Mouse (Mus musculus): Measurements from ENCODE around the gene Kctd14. TPM values are rescaled to one million over a fixed set of nuclear protein-coding genes. Genes with fewer than 3 reads are reported as not detected.
"Not testable (repeated sequence)": the region's sequence is repeated elsewhere in the genome, so short reads cannot be mapped to it uniquely, and the experiment has no call there.

Kctd14 gene
- polyA plus RNA-seq (2015; fragmentation: Nextera tagmentation; extraction: Ambion mirVana): 10.6 and 10.7 TPM in 2 replicates

DNA sequence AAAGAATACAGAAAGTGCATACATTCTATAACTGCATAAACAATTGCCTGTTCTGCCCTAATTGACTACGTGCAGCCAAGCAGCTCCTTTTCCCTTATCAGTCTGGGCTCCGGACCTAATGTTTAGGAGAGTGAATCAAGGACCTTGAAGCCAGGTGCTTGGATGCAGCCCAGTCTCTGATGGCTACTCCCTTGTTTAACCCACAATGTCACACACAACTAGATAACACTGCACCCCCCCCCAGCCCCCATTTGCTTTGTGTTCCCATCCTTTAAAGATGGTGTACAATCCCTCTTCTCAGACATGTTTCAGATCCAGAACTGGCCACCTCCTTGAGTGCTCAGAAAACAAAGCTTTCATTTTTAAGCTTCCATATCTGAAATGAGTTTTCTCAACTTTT lies at the start of gene Kctd14:
Kctd14 (plus strand) TSS at position 301 of the 400 bp plus-strand sequence.
- H3K27ac ChIP-seq: peak within 1 kb of the TSS; percentile 99

DNA sequence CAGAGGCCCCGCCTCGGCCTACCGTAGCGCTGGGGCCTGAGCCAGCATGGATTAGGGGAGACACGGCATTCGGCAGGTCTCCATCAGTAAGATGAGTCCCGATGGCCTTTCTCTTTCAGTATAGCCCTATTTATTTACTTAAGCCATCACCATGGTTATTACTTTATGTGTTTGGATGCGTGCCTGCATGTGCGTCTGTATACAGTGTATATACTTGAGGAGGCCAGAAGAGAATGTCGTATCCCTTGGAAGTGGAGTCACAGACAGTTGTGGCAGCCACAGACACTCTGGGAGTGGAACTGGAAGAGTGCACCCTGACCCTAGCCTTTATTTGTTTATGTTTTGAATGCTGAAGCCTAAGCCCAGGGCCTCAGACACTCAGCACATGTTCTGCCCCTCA lies 44.0 kb upstream of the Kctd14 start:
- DNase-seq: no peak
- H3K9me3 ChIP-seq (replicated peaks): 0 out of 2 replicates have a peak, but pooled peaks cover 4% of the 10 kb centered on the region
- H3K4me2 ChIP-seq: no peak overlapping the region
- H3K9ac ChIP-seq: no peak overlapping the region
- no peak overlapping the region for H3K27ac ChIP-seq
- peaks cover 62% of the 10 kb centered on the region for H3K36me3 ChIP-seq
- H3K4me1 ChIP-seq (replicated peaks): 0 out of 2 replicates have a peak, but pooled peaks cover 8% of the 10 kb centered on the region
- 89% methylated on average over 10 of the region's 10 CpGs for WGBS (ENCODE audit: insufficient replicate concordance)
- no peak for ATAC-seq (ENCODE audit: low read depth)
- H3K4me3 ChIP-seq (replicated peaks): no peak overlapping the region
- H3K27me3 ChIP-seq: no peaks in the 10 kb centered on the region

More for the DNA sequence above, at the start of gene Kctd14:
- H3K4me2 ChIP-seq: peak within 1 kb of the TSS; percentile 95
- WGBS (ENCODE audit: insufficient replicate concordance): 32% methylated on average over 2 of the region's 2 CpGs
- not testable (repeated sequence) for ATAC-seq (ENCODE audit: low read depth); DNase-seq; H3K27me3 ChIP-seq; H3K9me3 ChIP-seq (replicated peaks); H3K4me3 ChIP-seq (replicated peaks); H3K36me3 ChIP-seq
- peaks cover 42% of the 10 kb centered on the region for H3K4me1 ChIP-seq (replicated peaks)
- peak within 1 kb of the TSS; percentile 87; the same call in 1 of the 2 replicates for H3K9ac ChIP-seq

DNA sequence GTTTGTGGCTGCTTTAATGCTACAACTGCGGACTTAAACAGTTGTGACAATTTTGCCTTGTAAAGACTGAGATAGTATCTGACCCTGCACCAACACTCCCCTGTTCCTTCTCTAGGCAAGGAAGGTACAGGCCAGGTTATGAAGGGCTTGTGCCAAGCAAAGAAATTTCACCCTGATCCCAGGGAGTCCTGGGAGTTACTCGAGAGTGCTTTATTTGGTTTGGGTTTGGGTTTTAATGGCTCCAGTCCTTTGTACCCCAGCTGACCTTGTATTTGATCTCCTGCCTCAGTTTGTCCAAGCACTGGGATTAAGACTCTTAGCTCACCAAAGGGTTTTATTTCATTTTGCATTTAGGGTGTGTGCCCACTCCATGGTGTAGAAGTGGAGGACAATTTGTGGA lies 40.0 kb upstream of the Kctd14 start:
- H3K9me3 ChIP-seq (replicated peaks): no peaks in the 10 kb centered on the region
- 80% methylated on average over 2 of the region's 2 CpGs for WGBS (ENCODE audit: insufficient replicate concordance)
- no peak overlapping the region for H3K4me2 ChIP-seq
- H3K4me3 ChIP-seq (replicated peaks): no peak overlapping the region
- ATAC-seq (ENCODE audit: low read depth) (no peak), DNase-seq (no peak)
- H3K4me1 ChIP-seq (replicated peaks): peaks cover 2% of the 10 kb centered on the region; the same call in 1 of the 2 replicates
- no peak overlapping the region for H3K27ac ChIP-seq
- H3K36me3 ChIP-seq: peaks cover 51% of the 10 kb centered on the region
- H3K9ac ChIP-seq: no peak overlapping the region
- no peaks in the 10 kb centered on the region for H3K27me3 ChIP-seq

DNA sequence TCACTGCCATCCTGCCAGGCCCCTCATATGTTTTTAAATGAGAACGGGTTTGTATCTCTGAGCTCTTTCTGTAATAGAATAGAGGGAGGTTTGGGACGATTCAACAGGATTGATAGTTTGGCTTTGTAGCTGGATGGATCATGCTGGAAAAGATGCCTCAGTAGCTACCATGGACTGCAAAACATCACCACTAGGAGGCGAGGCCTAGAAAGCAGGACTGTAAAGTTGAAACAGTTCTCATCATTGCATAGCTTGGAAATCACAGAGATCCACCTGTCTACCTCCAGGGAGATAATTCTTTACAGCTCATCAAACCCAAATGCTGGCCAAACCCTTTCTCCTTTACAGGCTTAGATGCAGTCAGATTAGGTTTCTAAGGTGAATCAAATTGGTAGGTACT lies 39.5 kb upstream of the Kctd14 start:
- Histone ChIP-seq H3K4me2 (no peak overlapping the region), H3K27ac (no peak overlapping the region), H3K36me3 (peaks cover 48% of the 10 kb centered on the region), H3K27me3 (no peaks in the 10 kb centered on the region), H3K4me3 (replicated peaks) (no peak overlapping the region), H3K4me1 (replicated peaks) (peaks cover 2% of the 10 kb centered on the region; the same call in 1 of the 2 replicates), H3K9ac (no peak overlapping the region), H3K9me3 (replicated peaks) (no peaks in the 10 kb centered on the region)
- ATAC-seq (ENCODE audit: low read depth) (no peak), DNase-seq (no peak)
- 70% methylated on average over 3 of the region's 3 CpGs for WGBS (ENCODE audit: insufficient replicate concordance)

DNA sequence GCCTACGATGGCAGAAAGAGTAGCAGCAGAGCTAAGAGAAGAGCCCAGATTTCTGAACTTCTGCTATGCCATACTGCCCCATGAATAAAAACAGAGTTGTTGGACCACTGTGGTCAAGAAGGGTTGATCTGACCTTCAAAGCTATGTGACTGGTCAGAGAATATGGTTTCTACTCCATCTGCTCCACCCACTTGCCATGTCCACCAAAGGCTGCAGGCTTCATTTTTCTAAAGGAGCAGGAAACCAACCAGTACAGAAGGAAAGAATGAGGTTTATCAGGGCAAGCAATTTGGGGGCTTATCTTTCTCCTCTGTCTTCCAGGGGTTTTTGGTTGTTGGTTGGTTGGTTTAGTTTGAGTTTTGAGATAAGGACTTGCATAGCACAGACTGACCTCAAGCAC lies 37.1 kb upstream of the Kctd14 start:
- H3K4me3 ChIP-seq (replicated peaks): no peak overlapping the region
- peaks cover 2% of the 10 kb centered on the region; the same call in 1 of the 2 replicates for H3K4me1 ChIP-seq (replicated peaks)
- peaks cover 26% of the 10 kb centered on the region for H3K36me3 ChIP-seq
- H3K27ac ChIP-seq: no peak overlapping the region
- no peaks in the 10 kb centered on the region for H3K9me3 ChIP-seq (replicated peaks)
- WGBS (ENCODE audit: insufficient replicate concordance): 59% methylated on average over 1 of the region's 1 CpGs
- ATAC-seq (ENCODE audit: low read depth) (no peak), DNase-seq (no peak)
- H3K27me3 ChIP-seq: no peaks in the 10 kb centered on the region
- no peak overlapping the region for H3K4me2 ChIP-seq
- no peak overlapping the region for H3K9ac ChIP-seq

DNA sequence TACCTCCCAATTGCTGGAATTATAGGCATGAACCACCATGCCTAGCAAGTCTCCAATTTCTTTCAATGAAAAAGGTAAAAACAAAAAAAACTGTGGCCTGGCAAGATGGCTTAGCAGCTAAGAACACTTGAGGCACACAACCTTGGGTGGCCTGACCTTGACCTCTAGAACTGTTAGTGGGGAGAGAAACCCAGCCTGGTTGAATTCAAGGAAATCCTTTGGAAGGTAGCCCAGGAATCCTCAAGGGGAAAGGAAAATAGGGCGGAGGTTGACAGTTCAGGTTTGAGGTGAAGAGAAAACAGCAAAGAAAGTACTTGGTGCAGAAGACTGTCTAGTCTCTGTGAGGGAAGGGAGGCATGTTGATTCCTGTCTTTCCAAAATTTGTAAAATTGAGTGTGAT lies 36.7 kb upstream of the Kctd14 start:
- no peak for DNase-seq
- no peak overlapping the region for H3K4me2 ChIP-seq
- no peaks in the 10 kb centered on the region for H3K9me3 ChIP-seq (replicated peaks)

DNA sequence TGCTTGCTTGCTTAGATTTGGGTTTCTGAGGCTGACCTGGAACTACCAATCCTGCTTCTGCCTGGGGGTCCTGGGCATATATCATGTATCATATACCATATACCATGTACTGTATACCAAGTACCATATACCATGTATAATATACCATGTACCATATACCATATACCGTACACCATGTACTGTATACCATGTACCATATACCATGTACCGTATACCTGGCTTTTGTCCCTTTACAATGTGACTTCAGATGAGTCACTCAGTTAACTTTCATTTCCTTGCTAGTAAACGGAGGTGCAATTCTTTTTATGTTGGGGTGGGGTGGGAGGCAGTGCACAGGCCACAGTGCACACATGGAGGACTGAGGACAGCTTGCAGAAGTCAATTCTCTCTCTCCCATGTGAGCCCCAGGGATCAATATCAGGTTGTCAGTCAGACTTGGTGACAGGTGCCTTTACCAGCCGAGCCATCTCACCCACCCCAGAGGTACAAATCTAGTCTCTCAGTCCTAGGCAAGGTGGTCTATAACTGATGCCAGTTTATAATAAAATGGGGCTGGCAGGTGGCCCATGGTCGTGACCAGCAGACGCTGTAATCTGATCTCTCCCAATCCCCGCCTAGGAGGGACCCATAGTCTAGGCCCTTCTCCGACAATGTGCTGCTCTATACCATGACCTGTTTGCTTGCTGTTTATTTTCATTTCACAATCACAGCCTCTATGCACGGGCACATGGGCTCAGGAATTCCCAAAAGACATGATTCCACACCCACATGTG lies 36.0 kb upstream of the Kctd14 start:
- Histone ChIP-seq H3K4me2 (no peak overlapping the region), H3K27me3 (no peaks in the 10 kb centered on the region), H3K9ac (no peak overlapping the region), H3K4me3 (replicated peaks) (no peak overlapping the region), H3K9me3 (replicated peaks) (no peaks in the 10 kb centered on the region), H3K27ac (no peak overlapping the region), H3K4me1 (replicated peaks) (peaks cover 2% of the 10 kb centered on the region; the same call in 1 of the 2 replicates), H3K36me3 (peaks cover 15% of the 10 kb centered on the region)
- ATAC-seq (ENCODE audit: low read depth) (peak; percentile 25; the same call in 1 of the 2 replicates), DNase-seq (no peak)
- 59% methylated on average over 9 of the region's 9 CpGs for WGBS (ENCODE audit: insufficient replicate concordance)

More for the DNA sequence above, 36.7 kb upstream of the Kctd14 start:
- Histone ChIP-seq H3K36me3 (peaks cover 22% of the 10 kb centered on the region), H3K27ac (no peak overlapping the region), H3K27me3 (no peaks in the 10 kb centered on the region), H3K4me3 (replicated peaks) (no peak overlapping the region), H3K4me1 (replicated peaks) (peaks cover 2% of the 10 kb centered on the region; the same call in 1 of the 2 replicates), H3K9ac (no peak overlapping the region)
- WGBS (ENCODE audit: insufficient replicate concordance): 71% methylated on average over 1 of the region's 1 CpGs
- ATAC-seq (ENCODE audit: low read depth): no peak

DNA sequence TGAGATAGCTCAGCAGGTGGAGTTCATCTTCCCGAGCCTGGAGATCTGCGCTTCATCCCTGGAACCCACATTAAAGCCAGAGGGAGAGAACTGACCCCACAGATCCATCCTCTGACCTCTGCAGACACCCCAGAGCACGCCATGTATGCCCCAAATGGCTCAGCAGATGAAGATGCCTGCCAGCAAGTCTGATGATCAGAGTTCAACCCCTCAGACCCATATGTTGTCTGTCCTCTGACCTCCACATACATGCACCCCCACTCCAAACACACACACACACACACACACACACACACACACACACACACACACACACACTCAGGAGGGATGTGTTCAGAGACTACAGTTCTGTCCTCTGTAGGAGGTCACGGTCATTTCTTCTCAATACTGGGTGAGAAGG lies 34.6 kb upstream of the Kctd14 start:
- no peak overlapping the region for H3K9ac ChIP-seq
- DNase-seq (no peak), ATAC-seq (ENCODE audit: low read depth) (no peak)
- H3K4me3 ChIP-seq (replicated peaks): no peak overlapping the region
- H3K9me3 ChIP-seq (replicated peaks): no peaks in the 10 kb centered on the region
- H3K4me2 ChIP-seq: no peak overlapping the region
- peaks cover 2% of the 10 kb centered on the region; the same call in 1 of the 2 replicates for H3K4me1 ChIP-seq (replicated peaks)
- no peak overlapping the region for H3K27ac ChIP-seq
- 0 out of 2 replicates have a peak, but pooled peaks cover 4% of the 10 kb centered on the region for H3K36me3 ChIP-seq
- no peaks in the 10 kb centered on the region for H3K27me3 ChIP-seq
- 70% methylated on average over 4 of the region's 4 CpGs for WGBS (ENCODE audit: insufficient replicate concordance)

DNA sequence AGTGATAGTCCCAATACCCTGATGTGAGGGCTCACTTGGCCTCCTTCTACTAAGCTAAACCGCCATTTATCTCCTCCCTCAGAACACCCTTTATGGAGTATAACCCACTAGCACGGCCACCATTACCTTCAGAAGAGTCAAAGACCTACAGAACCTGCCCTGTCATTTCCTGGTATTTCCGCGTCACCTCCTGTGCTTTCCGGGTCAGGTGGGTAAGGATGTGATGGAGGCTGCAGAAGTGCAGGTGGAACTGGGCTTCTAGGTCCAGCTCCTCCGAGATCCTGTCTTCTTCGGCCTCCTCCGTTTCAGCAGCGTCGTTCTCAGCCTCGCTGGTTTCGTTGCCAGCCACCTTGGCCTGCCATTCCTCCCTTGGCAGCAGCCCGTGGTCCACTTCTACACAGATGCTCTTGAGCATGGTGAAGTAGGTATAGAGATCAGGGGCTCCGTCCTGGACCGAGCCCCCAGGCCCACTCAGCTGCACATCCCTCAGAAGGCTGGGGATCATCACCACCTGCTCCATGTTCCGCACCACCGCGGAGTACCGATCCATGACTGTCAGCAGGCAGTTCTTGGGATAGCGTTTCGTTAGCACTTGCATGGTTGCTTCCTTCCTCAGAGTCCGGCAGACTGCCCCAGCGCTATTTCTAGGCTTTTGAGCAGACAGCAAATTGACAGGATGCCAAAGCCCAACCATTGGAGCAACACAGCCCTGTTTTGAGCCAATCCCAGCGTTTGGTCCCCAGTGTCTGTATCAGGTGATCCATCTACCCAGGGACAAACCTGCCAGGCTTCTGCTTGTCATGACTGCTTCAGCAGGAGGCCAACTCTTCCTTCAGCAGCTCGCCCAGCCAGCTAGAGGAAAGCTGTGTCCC lies 34.0 kb upstream of the Kctd14 start, which contains the start of gene Thrsp:
Thrsp (minus strand) TSS at position 825 of the 872 bp plus-strand sequence.
- no peaks in the 10 kb centered on the region for H3K27me3 ChIP-seq
- no peak within 1 kb of the TSS for H3K9ac ChIP-seq
- no peak within 1 kb of the TSS for H3K4me2 ChIP-seq
- peaks cover 2% of the 10 kb centered on the region; the same call in 1 of the 2 replicates for H3K4me1 ChIP-seq (replicated peaks)
- H3K36me3 ChIP-seq: 0 out of 2 replicates have a peak, but pooled peaks cover 2% of the 10 kb centered on the region
- H3K9me3 ChIP-seq (replicated peaks): no peaks in the 10 kb centered on the region
- H3K4me3 ChIP-seq (replicated peaks): no peak within 1 kb of the TSS
- ATAC-seq (ENCODE audit: low read depth): no peak
- no peak within 1 kb of the TSS for H3K27ac ChIP-seq
- WGBS (ENCODE audit: insufficient replicate concordance): 63% methylated on average over 25 of the region's 25 CpGs
- no peak for DNase-seq

DNA sequence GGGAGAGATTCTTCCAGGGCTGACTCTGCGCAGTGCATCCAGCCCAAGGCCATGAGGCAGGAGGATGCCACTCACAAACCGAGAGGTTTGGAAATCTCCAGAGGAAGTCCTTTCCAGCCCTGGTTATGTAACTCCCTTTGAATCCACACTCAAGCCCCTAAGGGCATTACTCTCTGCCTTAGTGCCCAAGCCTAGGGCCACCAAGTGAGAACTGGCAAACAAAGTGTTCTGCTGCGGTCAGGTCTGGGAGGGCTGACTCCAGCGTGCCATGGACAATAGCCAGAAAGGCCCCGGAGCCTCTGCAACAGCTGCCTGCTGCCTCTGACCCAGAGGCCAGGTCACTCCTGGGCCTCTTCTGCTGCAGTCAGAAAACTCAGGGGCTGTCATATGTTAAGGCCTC lies 32.4 kb upstream of the Kctd14 start:
- H3K4me3 ChIP-seq (replicated peaks): no peak overlapping the region
- H3K36me3 ChIP-seq: no peaks in the 10 kb centered on the region
- H3K27me3 ChIP-seq: no peaks in the 10 kb centered on the region
- no peak overlapping the region for H3K9ac ChIP-seq
- H3K4me2 ChIP-seq: no peak overlapping the region
- H3K27ac ChIP-seq: no peak overlapping the region
- 76% methylated on average over 5 of the region's 5 CpGs for WGBS (ENCODE audit: insufficient replicate concordance)
- no peaks in the 10 kb centered on the region for H3K9me3 ChIP-seq (replicated peaks)
- no peak for ATAC-seq (ENCODE audit: low read depth)
- DNase-seq: no peak
- peaks cover 2% of the 10 kb centered on the region; the same call in 1 of the 2 replicates for H3K4me1 ChIP-seq (replicated peaks)

DNA sequence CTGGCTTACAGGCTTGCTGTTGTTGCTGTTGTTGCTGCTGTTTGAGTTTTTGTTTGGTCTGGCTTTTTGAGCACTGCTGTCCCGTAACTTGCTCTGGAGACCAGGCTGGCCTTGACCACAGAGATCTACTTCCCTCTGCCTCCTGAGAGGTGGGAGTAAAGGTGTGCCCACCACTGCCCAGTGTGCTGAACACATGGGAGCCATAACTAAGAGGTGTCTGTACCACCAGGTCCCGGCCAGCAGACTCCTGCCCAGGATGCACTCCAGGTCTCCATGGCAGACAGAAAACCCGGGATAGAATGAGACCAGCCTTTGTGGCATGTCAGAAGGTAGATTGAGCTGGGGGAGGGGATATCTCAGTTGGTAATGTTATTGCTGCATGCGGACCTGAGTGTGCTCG lies 32.0 kb upstream of the Kctd14 start:
- Histone ChIP-seq H3K4me1 (replicated peaks) (no peaks in the 10 kb centered on the region), H3K36me3 (no peaks in the 10 kb centered on the region), H3K4me2 (no peak overlapping the region), H3K4me3 (replicated peaks) (no peak overlapping the region), H3K27ac (no peak overlapping the region), H3K27me3 (no peaks in the 10 kb centered on the region), H3K9ac (no peak overlapping the region), H3K9me3 (replicated peaks) (no peaks in the 10 kb centered on the region)
- DNase-seq: no peak
- 68% methylated on average over 5 of the region's 5 CpGs for WGBS (ENCODE audit: insufficient replicate concordance)
- no peak for ATAC-seq (ENCODE audit: low read depth)

Measured in liver, embryonic 13.5 days (tissue).